Mouse (Mus musculus) spleen, adult 12 weeks (tissue): ENCODE data around the gene Pik3cd.

Experiments used
- DNase-seq: peaks from one replicate; pipeline ENCODE4 v3.0.0; 2022; ENCODE audit warnings: low spot score

Gene Pik3cd

DNA sequence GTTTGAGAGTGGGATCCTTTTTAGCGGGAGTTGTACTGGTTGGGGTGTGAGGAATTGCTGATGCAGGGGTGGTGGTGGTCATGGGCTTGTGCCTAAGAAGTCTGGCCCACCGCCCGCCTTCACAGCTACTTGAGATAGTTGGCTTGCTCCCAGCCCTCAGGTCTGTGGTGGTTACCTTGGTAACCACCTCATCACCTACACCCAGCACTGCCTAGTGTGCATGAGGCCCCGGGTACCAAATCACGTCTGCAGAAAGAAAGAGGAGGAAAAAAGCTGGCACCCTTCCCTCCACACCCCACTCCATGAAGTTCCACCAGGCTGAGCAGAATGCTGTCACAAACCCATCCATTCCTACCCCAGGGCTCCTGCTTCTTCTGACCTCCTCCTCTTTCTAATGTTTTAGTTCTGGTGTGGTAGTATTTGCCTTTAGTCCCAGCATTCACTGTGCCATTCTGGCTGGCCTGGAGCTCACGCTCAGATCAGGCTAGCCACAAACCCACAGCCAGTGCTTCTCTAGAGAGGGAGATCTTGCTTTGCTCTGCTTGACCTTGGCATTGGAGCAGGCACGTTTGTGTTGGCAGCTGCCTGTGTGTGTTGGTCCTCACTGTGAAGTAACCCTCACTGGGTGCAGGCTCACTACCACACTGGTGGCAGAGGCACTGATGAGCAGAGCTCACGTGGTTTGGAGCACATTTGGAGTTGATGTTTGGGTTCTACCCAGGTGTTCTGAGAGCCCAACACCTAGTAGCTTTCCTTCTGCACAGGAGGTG lies 92.9 kb downstream of the Pik3cd start:
- DNase-seq, result no peak

DNA sequence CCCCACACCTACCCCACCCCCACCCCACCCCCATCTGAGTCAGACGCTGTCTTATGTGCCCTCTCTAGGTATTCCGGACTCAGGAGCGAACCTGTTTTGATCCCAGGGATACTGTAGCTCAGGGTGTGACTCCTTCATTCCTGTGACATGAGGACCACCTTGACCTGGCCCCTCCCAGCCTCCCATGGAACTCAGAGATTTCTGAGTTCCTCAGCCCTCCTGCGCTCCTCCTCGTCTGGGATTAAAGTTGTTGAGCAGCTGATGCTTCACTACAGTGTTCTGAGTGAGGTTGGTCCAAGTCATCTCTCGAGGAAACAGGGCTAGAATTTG lies 94.1 kb downstream of the Pik3cd start:
- DNase-seq, result no peak

DNA sequence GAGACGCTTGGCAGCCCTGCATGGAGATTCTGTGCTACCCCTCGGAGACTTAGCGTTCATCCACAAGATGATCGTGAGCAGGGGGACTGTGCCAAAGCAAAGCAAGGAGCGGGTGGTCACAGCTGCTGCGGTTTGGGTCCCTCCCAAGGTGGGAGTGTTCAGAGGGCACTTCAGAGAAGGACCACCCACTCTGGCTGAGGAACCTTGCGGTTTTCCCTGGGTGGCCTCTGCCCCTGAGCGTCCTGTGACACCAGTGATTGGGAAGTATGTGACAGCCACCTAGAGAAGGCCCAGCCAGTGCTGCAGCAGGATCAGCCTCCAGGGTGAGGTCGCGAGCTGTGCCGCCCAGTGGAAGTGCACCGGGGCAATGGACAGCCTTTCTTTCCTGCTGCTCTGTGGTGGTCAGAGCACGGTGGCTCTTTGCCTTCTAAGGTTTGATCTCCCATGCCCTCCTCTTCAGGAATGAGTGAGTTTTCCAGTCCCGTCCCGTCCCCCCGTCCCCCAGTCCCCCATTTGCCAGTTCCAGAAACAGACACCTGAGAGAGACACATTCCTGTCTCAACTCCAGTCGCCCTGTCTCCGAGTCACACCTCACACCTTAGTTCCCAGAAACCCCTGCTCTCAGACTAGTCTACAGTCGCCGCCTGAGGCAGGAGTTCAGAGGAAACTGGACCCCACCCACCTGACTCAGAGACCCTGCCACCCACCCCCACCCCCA lies 94.6 kb downstream of the Pik3cd start:
- DNase-seq, result no peak

DNA sequence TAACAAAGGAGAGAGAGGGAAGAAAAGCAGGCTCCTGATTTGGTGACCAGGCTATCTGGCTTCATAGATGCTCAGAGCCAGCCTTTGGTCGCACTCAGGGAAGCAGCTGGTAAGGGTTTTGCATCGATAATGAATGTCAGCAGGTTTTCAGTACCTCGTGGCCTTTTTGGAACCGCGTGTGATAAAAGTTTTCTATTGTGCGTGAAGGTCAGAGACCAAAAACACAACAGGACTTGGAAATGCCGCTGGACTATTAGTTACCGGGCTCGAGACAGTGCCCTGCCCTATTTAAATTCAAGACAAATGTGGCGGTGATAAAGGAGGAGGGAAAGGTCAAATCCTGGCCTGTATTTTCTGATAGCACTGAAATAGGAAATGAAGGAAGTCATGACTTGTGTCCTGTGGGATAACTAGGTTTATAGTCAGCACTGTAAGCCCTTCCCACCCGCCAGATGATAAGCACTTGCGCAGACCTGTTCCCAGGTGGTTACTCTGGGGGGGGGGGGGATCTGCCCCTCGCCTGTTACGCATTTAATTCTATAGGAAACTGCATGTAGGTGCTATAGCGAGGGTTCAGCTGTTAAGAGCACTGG lies 95.5 kb downstream of the Pik3cd start:
- DNase-seq, result no peak

- no peak for DNase-seq
Observed at GRCm38 (mm10) chr4:149606056-149606455, 96.3 kb downstream of the Pik3cd start.

DNA sequence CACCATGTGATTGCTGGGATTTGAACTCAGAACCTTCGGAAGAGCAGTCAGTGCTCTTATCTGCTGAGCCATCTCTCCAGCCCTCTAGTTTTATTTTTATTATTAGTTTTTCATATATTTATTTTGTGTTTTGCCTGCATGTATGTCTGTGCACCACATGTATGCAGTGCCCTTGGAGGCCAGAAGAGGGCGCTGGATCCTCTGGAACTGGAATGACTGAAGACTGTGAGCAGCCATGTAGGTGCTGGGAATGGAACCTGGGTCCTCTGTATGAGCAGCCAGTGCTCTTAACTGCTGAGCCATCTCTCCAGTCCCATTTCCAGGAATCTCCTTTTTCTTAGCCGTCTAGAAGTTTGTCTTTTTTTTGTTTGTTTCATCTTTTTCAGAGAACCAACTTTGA lies 97.9 kb downstream of the Pik3cd start:
- DNase-seq, result no peak

DNA sequence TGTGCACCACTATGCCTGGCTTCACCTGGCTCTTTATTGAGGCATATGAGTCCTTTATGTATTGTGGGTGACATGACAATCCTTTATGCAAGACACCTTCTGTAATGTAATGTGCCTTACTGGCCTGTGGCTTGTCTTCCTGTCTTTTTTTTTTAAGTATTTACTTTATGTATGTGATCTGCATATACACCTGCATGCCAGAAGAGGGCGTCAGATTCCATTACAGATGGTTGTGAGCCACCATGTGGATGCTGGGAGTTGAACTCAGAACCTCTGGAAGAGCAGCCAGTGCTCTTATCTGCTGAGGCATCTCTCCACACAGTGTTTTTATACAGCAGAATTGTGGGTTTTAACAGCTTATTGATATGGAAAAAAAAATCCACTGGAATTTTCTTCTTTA lies 98.5 kb downstream of the Pik3cd start:
- no peak for DNase-seq

- DNase-seq, result no peak
Observed at GRCm38 (mm10) chr4:149602236-149602635, 100.1 kb downstream of the Pik3cd start.

- no peak for DNase-seq
Observed at GRCm38 (mm10) chr4:149601484-149601883, 100.9 kb downstream of the Pik3cd start.

GRCm38 (mm10) chr4:149600130-149600529 lies 102.2 kb downstream of the Pik3cd start:
- DNase-seq, result no peak

DNA sequence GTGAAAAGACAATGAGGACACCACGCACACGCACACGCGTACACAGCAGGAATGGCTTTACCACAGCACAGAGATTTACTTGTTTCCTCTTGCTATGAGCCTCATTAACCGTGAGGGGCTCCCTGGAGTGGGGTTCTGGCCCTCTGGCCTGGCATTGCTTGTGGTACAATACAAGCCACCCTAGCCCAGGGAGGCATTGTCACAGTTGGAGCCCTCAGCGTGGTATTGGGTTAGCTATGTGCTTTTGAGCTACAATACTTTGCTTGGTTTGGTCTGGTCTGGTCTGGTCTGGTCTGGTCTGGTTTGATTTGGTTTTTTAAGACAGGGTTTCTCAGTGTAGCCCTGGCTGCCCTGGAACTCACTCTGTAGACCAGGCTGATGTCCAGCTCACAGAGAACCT lies 102.8 kb downstream of the Pik3cd start:
- DNase-seq, result no peak
